Mouse (Mus musculus) bone marrow macrophage, adult 2 months (primary cell): ENCODE measurements around the gene Ccn1.

Experiments used
- CTCF ChIP-seq: IDR thresholded peaks from 2 replicates; pipeline ENCODE4 v1.5.1; 2012; ENCODE audit warnings: low read depth, mild to moderate bottlenecking, low read length, moderate library complexity
- POLR2A ChIP-seq: IDR thresholded peaks from 2 replicates; pipeline ENCODE4 v1.6.1; 2012; ENCODE audit warnings: mild to moderate bottlenecking, low read depth, low read length, borderline replicate concordance

DNA sequence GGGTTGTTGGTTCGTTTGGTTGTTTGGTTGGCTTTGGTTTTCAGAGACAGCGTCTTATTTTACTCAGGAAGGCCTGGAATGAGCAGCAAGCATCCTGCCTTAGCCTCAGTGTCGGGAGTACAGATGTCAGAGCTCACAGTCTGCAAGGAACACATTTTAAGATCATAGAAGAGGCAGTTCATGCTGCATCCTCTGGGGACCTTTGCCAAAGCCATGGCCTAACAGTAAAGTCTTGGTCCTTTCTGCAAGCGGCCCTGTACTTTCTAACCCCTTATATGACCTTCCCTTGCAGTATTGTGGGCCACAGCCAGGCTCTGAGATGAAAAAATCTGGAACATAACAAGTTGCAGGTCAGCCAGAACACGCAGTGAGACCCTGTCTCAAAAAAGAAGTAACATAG, 38.1 kb upstream of the Ccn1 start:
- TF ChIP-seq POLR2A (no peak), CTCF (no peak)
